Mouse (Mus musculus) liver, embryonic 14.5 days (tissue): ENCODE results near the gene Prf1.

Experiments used
- CTCF ChIP-seq: IDR thresholded peaks from 2 replicates; pipeline ENCODE4 v1.5.1; 2016; ENCODE audit warnings: antibody characterized with exemption, low read depth, control low read depth
- EP300 ChIP-seq: IDR thresholded peaks from 2 replicates; pipeline ENCODE4 v1.6.1; 2016; ENCODE audit warnings: antibody characterized with exemption, low read depth

DNA sequence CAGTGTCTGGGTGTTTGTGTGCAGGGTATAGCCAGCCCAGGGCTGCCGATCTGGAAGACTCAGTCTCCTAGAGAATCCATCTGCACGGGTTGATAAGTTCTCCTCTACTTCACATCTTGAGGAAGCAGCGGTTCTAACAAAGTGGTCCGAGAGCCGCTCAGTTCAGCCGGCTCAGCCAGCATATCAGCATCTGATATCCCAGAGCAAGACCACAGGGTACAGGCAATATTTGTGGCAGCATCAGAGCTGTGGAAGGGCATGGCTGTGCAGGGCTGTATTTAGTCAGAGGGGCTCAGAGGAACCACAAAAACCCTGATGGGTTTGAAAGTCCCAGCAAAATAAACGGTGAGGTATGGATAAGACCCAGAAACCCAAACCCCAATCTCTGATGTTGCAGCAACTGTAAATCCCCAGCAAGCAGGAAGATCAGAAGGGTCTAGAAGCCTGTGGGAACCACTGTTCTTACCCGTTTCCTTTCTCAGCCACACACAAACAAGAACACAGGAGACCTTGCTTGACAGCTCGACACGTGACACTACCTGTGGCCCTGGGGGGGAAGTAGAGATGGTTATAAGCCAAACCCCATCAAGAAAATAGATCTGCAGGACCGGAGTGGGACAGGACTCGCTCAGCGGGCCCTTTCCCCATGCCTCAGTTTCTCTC lies 8.4 kb downstream of the Prf1 start:
- TF ChIP-seq CTCF, result no peak
- TF ChIP-seq EP300, result no peak
